Mouse (Mus musculus) layer of hippocampus, adult 9-10 months (tissue): ENCODE results near the gene Bola3.

Experiments used
- DNase-seq: peaks from one replicate; pipeline ENCODE4 v3.0.0; 2022; ENCODE audit warnings: low spot score

The Bola3 gene

DNA sequence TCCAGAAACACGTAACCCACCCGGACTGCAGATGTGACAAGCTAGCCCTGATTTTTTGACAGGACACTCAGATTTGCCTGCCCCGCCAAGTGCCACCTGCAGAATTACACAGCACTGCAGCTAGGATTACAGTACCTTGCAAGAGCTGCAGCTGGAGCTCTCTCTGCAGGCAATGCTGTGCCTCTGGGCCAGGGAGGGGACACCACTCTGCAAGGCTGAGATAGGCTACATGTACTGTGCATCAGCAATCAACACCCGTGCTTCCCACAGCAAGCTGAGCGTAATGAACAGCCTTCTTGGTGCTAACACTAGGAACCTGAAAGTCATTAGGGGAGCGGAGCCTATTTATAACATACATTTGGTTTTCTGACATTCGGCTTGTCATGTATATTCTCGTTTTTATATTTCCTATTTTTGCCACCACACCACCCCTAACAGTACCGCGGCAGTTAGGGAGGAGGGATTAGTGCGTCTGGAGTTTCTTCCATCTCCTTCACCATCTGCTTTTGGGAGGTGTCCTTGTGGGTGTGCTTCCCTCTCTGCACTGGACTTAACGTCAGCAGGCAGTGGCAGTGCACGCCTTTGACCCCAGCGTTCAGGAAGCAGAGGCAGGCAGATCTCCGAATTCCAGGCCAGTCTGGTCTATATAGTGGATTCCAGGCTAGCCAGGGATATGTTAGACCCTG, 46.7 kb downstream of the Bola3 start:
- no peak for DNase-seq

DNA sequence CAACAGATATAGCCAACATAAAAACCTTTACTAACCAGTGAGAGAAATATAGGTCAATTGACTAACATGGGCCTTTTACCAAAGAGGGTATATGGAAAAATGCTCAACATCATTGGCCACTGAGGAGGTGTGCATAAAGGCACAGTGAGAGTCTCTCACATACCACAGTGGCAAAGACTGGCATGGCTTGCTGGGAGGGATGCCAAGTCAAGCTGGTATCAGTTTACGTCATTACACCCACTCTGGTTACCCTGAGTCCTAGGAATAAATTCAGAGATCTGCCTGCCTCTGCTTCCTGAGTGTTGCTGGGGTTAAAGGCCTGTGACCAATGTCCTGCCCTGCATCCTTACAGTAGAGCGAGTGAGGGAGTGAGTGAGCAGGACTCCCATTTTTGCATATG, 47.8 kb downstream of the Bola3 start:
- DNase-seq = no peak

DNA sequence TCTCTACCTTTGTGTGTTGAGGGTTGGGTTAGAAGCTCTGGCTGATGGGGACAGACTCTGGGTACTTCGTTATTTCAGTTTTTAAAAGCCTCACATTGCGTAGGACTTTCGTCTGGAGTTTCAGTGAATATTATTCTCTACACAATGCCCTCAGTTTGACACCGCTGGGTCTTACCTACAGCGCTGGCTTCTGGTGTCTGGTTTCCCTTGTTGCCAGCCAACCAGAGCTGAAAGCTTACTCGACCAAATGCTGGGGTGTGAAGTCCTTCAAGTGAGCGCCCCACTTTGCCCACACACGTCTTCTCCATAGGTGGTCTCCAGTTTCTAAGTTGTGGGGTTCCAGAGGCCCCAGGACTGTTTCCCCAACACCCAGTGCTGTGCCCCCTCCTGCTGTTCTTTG, 48.8 kb downstream of the Bola3 start:
- no peak for DNase-seq

DNA sequence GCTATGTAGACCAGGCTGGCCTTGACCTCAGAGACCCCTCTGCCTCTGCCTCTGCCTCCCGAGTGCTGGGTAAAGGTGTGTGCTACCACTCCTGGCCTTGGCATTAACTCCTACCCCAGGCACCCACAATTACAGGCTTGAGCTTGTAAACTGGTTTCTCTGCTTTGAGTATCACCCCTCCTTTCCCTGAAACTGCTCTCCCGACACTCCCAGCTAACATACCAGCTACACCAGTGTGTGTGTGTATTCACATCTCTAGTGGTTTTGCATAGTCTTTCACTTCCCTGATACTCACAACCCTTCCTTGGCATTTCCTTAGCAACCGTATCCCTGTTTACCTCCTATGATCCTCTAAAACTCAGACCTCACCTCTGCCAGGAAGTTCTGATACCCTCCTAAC, 50.8 kb downstream of the Bola3 start:
- no peak for DNase-seq

DNA sequence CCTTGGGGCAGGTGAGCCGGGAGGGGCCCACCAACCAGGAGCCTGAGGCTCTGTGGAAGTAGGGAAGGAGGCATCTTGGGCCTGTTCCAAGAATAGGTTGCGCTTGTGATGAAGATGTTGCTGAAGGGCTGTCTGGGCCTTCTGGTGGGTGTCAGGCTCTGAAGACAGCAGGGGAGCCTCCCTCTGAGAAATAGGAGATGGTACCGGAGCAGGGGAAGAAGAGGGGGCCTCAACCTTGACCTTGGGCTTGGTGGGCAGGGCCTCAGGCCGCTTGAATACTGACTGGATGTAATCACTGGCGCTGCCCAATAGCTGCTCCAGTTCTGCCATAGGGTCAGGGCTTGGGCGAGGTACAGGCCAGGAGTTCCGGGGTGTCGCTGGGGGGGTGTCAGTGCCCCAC, 54.5 kb downstream of the Bola3 start:
- no peak for DNase-seq

DNA sequence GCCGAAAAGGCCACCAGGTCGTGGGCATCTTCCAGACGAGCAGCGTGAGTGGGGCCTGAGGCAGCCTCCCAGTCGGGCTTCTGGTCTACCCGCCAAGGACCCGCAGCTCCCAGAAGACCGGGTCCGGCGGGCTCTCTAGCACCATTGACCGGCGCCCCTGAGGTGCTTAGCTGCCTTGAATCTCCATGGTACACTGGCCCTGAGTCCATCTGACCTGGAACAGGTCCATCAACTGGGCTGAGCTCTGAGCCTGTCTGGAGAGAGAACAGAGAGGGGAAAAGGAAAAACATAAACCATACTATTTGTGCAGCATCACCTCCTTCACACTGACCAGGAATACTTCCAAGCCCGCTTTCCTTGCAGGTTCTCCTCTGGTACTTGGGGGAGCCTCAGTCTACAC, 55.6 kb downstream of the Bola3 start:
- DNase-seq = no peak

DNA sequence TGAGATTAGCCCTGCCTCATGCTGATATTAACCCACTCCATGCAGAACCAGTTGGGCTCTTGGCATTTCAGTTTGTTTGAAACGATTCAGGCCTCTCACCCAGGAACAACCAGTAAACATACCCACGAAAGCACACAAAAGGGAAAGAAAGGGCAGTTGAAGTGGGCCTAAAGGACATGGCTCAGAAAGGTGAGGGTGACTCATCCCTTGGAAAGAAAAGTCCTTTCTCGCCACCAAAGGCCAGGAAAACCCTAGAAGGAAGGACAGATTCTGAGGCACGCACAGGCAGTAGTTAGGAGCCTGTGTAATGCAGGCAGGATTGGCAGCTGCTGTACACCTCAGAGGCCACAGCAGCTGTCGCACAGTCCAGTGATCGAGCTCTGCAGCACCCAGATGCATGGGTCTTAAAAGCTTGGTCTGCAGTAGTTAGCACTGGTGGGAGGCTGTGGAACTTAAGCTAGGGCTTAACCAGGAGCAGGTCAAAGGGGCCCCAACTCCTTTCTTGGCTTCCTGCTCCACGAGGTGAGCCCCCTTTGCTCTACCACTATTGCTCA, 56.6 kb downstream of the Bola3 start:
- no peak for DNase-seq

DNA sequence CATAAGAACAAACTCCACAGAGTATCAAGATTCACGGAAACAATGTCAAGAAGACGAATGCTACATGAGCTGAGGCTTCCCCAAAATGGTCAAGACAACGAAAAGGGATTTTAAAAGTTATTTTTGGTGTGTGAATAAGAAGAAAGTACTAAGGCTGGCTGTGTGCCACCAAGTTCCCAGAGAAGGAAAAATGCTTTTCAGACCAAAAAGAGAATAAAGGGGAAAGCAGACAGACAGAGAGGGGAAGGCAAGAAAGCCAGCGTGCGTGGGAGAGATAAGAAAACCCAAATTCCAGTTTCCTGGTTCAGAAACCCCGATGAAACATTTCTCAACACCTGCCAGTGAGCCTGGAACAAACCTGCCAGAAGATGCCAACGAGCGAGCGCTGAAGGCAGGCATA, 59.6 kb downstream of the Bola3 start:
- DNase-seq = no peak
